Comparison of ENCODE assay signal across 14 mouse cellular contexts in the genomic region with DNA sequence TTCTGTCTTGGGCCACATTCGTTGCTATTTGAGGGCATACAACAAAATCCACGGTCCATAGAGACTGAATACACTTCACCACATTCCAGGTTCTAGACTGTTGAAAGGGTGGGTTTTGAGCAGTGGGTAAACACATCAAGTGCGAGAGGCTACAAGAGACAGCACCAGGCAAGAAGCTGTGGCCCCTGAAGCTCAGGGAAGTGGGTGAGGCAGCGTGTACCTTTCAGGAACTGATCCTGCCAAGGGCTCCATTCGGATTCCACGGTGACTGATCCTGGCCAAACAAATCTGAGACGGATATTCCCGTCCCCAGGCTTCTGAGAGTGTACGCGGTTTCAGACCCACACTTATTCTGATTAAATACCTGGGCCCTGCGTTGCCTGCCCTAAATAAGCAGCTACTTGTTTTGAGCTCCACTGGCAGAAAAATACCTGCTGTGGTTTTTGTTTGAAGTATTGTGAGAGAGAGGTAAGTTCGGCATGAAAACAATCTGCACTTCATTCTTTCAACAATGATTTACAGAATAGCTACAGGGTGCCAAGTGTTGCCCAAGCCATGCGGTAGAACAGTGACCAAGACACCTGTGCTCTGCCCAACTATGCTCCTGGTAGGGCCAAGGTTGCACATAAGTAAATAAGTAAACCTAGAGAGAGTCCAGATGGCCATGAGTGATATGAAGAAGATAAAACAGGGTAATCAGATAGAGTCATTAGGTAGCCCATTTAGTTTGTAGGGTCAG. TPM values are rescaled to one million over a fixed set of nuclear protein-coding genes. Genes with fewer than 3 reads are reported as not detected.
A peak's percentile ranks its signal among the peaks of the same experiment; 100 is the strongest.
DNase-seq lines count a peak whose midpoint lies in the region; ATAC-seq and TF ChIP-seq lines count a peak whose summit lies in the region.
"Had no signal": no experiment of that assay in that cellular context is flagged by ENCODE, and none has a peak within 500 bp of the region (broad histone marks: within the 10 kb centered on the region; RNA-seq: fewer than 3 reads in every experiment).

No protein-coding gene starts in this region.

- no peak overlapping the region for H3K27ac ChIP-seq in testis, adult 2 months (ENCODE audit: control insufficient read depth, insufficient read depth, low read depth, low read length)
- H3K27ac ChIP-seq in kidney, embryonic 14.5 days (ENCODE audit: low read depth, low read length): no peak overlapping the region
- H3K27ac ChIP-seq in lung, embryonic 14.5 days (ENCODE audit: low read depth): no peak overlapping the region
- H3K27ac ChIP-seq in midbrain, embryonic 13.5 days: no peak overlapping the region
- H3K27ac ChIP-seq: hindbrain, embryonic 13.5 days; macrophage had no signal

- peak; percentile 68; the same call in 1 of the 2 replicates for ATAC-seq in kidney, embryonic 14.5 days (ENCODE audit: low FRiP score, low TSS enrichment)
- peak; percentile 31 for ATAC-seq in lung, embryonic 14.5 days (ENCODE audit: insufficient read depth)
- no peak for ATAC-seq in midbrain, embryonic 13.5 days
- ATAC-seq: midbrain, embryonic 16.5 days had no signal

- 61% methylated on average over 13 of the region's 13 CpGs for WGBS in kidney, embryonic 14.5 days
- 57% methylated on average over 13 of the region's 13 CpGs for WGBS in lung, embryonic 14.5 days
- 85% methylated on average over 13 of the region's 13 CpGs for WGBS in midbrain, embryonic 13.5 days

- no peak overlapping the region for H3K9ac ChIP-seq in kidney, embryonic 14.5 days (ENCODE audit: low read depth, low read length)
- H3K9ac ChIP-seq in lung, embryonic 14.5 days: no peak overlapping the region
- no peak overlapping the region for H3K9ac ChIP-seq in midbrain, embryonic 13.5 days (replicated peaks)
- H3K9ac ChIP-seq: heart, embryonic 12.5 days; hindbrain, embryonic 13.5 days had no signal

- no peaks in the 10 kb centered on the region for H3K27me3 ChIP-seq in testis, adult 2 months (ENCODE audit: control insufficient read depth, insufficient read depth, low read length)
- H3K27me3 ChIP-seq in kidney, embryonic 14.5 days (ENCODE audit: control insufficient read depth, insufficient read depth, low read length): no peaks in the 10 kb centered on the region
- H3K27me3 ChIP-seq in lung, embryonic 14.5 days (ENCODE audit: insufficient read depth, low read length): no peaks in the 10 kb centered on the region
- H3K27me3 ChIP-seq in midbrain, embryonic 13.5 days: no peaks in the 10 kb centered on the region
- H3K27me3 ChIP-seq: heart, embryonic 12.5 days; hindbrain, embryonic 13.5 days had no signal

- no peak for TF ChIP-seq CTCF in testis, adult 2 months (IDR thresholded peaks at IDR 0.05; ENCODE audit: control insufficient read depth, insufficient read depth, insufficient replicate concordance, low read depth, low read length)
- no peak for TF ChIP-seq CTCF in lung, embryonic 14.5 days (IDR thresholded peaks at IDR 0.05; ENCODE audit: low read depth)

- H3K36me3 ChIP-seq in testis, adult 2 months (ENCODE audit: control insufficient read depth, insufficient read depth, low read length): no peaks in the 10 kb centered on the region
- H3K36me3 ChIP-seq in kidney, embryonic 14.5 days (ENCODE audit: control insufficient read depth, insufficient read depth, low read length): no peaks in the 10 kb centered on the region
- no peaks in the 10 kb centered on the region for H3K36me3 ChIP-seq in lung, embryonic 14.5 days (ENCODE audit: insufficient read depth)
- H3K36me3 ChIP-seq in midbrain, embryonic 13.5 days: no peaks in the 10 kb centered on the region
- H3K36me3 ChIP-seq: heart, embryonic 12.5 days; hindbrain, embryonic 13.5 days had no signal

- H3K4me2 ChIP-seq in kidney, embryonic 14.5 days (replicated peaks; ENCODE audit: low read depth, low read length): no peak overlapping the region
- no peak overlapping the region for H3K4me2 ChIP-seq in lung, embryonic 14.5 days
- no peak overlapping the region for H3K4me2 ChIP-seq in midbrain, embryonic 13.5 days (replicated peaks)
- H3K4me2 ChIP-seq: heart, embryonic 12.5 days; hindbrain, embryonic 13.5 days had no signal

- peaks cover 4% of the 10 kb centered on the region for H3K4me1 ChIP-seq in testis, adult 2 months (ENCODE audit: control insufficient read depth, insufficient read depth, low read length)
- 0 out of 2 replicates have a peak, but pooled peaks cover 2% of the 10 kb centered on the region for H3K4me1 ChIP-seq in kidney, embryonic 14.5 days (ENCODE audit: control insufficient read depth, insufficient read depth, low read length)
- no peaks in the 10 kb centered on the region for H3K4me1 ChIP-seq in lung, embryonic 14.5 days (ENCODE audit: insufficient read depth)
- H3K4me1 ChIP-seq in midbrain, embryonic 13.5 days (replicated peaks): no peaks in the 10 kb centered on the region
- H3K4me1 ChIP-seq: heart, embryonic 12.5 days; hindbrain, embryonic 13.5 days had no signal

- H3K9me3 ChIP-seq in kidney, embryonic 14.5 days (ENCODE audit: control insufficient read depth, low read length): no peaks in the 10 kb centered on the region
- no peaks in the 10 kb centered on the region for H3K9me3 ChIP-seq in lung, embryonic 14.5 days (ENCODE audit: low read depth, low read length)
- H3K9me3 ChIP-seq in midbrain, embryonic 13.5 days: no peaks in the 10 kb centered on the region
- H3K9me3 ChIP-seq: heart, embryonic 12.5 days; hindbrain, embryonic 13.5 days had no signal

- no peak for DNase-seq in testis, postnatal 14 days (ENCODE audit: low spot score)
- DNase-seq in lung, embryonic 14.5 days: no peak
- no peak for DNase-seq in gastrocnemius, postnatal 10 days
- DNase-seq in spleen, postnatal 10 days (ENCODE audit: low spot score in 2 of 2): no peak
- DNase-seq: cerebellum, adult 9-11 months; right cerebral cortex, adult 18-20 months; thymus, postnatal 14 days had no signal

- H3K4me3 ChIP-seq in testis, adult 2 months (ENCODE audit: control insufficient read depth, low read depth, low read length): peak overlapping the region; percentile 53
- no peak overlapping the region for H3K4me3 ChIP-seq in kidney, embryonic 14.5 days (ENCODE audit: low read length)
- no peak overlapping the region for H3K4me3 ChIP-seq in lung, embryonic 14.5 days (ENCODE audit: low read depth, low read length)
- H3K4me3 ChIP-seq in midbrain, embryonic 13.5 days (replicated peaks): no peak overlapping the region
- H3K4me3 ChIP-seq: heart, embryonic 12.5 days; hindbrain, embryonic 13.5 days had no signal

- no peak for TF ChIP-seq POLR2A in testis, adult 2 months (IDR thresholded peaks at IDR 0.05; ENCODE audit: control insufficient read depth, low read depth, low read length)

RNA-seq across cellular contexts. Expression of a gene that starts 16.1 kb away (rescaled TPM):
- polyA plus RNA-seq in testis, adult 2 months (2012; rRNA removed): 2.5 and 3.2 TPM in 2 replicates
- polyA plus RNA-seq in kidney, embryonic 14.5 days (2014; fragmentation: Nextera tagmentation; extraction: Ambion mirVana): 34.0 and 46.7 TPM in 2 replicates
- polyA plus RNA-seq in lung, embryonic 14.5 days (2014; fragmentation: Nextera tagmentation; extraction: Ambion mirVana): 26.2 and 26.8 TPM in 2 replicates
- polyA plus RNA-seq in midbrain, embryonic 13.5 days (2015; fragmentation: Nextera tagmentation; extraction: Ambion mirVana): 47.1 and 54.5 TPM in 2 replicates
- total RNA-seq in gastrocnemius, postnatal 10 days (2021): 1 to 10 TPM; 5.2 to 6.3 TPM
